Mouse (Mus musculus) right cerebral cortex, adult 2 months (tissue): Measurements from ENCODE around the gene Brwd1.
"Not testable (repeated sequence)": the region's sequence is repeated elsewhere in the genome, so short reads cannot be mapped to it uniquely, and the experiment has no call there.

ENCODE experiments used
- DNase-seq, 2 experiments: peaks; one replicate each; pipeline ENCODE4 v3.0.0; 2021 to 2022; ENCODE audit warnings: low spot score in 2 of 2

Brwd1 gene

GRCm38 (mm10) chr16:96082301-96083178 is at the start of gene Brwd1:
Gene Brwd1 (minus strand): TSS chr16:96082526.
- DNase-seq: peak; percentile 83 to 84

- DNase-seq: no peak
Observed at GRCm38 (mm10) chr16:96128466-96128865, 46.1 kb upstream of the Brwd1 start.

DNA sequence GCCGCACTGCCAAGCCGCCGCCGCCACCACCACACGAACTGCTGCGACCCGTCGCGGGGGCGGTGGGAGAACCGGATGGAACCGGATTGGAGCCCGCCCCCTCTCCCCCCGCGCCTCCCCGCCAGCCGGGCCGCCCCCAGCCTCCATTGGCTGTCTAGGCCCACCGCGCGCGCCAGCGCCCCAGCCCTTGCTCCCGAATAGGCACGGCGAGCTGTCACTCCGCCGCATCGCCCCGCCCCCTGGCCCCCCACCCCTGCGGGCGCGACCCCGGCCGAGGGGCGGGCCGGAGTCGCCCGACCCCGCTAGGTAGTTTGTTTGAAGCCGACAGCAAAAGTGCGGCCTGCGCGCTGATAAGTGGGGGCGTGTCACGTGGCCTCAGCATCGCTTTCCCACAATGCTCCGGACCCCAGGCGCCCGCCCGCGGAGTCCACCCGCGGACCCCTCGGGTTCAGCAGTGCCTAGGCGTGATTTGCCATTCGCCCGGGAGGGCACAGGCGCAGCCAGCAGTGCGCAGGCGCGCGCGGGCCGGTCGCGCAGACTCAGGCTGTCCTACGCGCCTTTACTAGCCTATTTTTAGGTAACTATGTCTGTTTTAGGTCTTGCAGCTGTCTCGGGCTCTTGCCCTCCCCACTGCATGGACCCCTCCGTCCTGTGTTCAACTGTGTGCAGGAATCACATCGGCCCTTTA is 45.5 kb upstream of the Brwd1 start, which contains the start of gene Hmgn1:
Gene Hmgn1, minus strand, starts transcription at position 73 of the 688 bp plus-strand sequence.
- peak; percentile 89 to 92 for DNase-seq

- no peak for DNase-seq
Observed at GRCm38 (mm10) chr16:96127288-96127656, 44.9 kb upstream of the Brwd1 start.

- peak in 1 of 2 experiments; percentile 11 for DNase-seq
Observed at GRCm38 (mm10) chr16:96126684-96127171, 44.4 kb upstream of the Brwd1 start.

DNA sequence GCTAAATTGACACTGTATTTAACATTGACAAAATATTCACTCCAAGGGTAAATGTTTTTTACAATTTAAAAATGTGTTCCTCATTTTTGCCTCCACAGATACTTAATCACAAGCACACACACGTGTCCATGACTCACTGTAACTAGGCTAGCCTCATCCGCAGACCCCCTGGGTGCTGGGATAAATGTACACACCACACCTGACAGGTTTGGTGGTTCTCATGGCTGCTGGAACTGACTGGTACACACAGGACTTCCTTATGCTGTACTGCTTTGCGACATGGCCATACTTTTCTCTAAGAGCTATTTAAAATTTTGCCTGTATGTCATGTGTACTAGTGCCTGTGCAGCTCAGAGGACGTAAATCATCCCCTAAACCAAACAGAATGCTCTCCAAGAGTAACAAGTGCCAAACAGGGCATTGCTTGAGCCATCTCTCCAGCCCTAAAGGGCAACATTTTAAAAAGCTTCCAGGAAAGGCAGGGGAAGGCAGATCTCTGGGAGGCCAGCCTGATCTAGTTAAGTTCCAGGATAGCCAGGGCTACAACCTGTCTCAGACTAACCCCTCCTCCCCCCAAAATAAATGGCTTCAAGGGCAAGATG is 37.8 kb upstream of the Brwd1 start:
- DNase-seq: no peak

DNA sequence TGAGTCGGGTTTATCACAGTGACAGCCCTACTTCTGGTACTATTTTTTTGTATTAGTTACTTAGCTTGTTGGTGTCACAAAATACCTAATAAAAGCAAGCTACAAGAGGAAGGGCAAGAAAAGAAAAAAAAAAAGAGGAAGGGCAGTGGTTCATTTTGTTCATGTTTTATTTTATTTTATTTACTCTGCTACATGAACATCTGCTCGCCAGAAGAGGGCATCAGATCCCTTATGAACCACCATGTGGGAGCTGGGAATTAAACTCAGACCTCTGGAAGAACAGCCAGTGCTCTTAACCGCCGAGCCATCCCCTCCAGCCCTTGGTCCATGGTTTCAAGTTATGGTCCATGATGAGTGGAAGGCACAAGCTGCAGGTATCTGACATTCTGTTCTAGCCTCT is 32.4 kb upstream of the Brwd1 start:
- DNase-seq: no peak

- no peak for DNase-seq
Observed at GRCm38 (mm10) chr16:96112769-96113168, 30.4 kb upstream of the Brwd1 start.

DNA sequence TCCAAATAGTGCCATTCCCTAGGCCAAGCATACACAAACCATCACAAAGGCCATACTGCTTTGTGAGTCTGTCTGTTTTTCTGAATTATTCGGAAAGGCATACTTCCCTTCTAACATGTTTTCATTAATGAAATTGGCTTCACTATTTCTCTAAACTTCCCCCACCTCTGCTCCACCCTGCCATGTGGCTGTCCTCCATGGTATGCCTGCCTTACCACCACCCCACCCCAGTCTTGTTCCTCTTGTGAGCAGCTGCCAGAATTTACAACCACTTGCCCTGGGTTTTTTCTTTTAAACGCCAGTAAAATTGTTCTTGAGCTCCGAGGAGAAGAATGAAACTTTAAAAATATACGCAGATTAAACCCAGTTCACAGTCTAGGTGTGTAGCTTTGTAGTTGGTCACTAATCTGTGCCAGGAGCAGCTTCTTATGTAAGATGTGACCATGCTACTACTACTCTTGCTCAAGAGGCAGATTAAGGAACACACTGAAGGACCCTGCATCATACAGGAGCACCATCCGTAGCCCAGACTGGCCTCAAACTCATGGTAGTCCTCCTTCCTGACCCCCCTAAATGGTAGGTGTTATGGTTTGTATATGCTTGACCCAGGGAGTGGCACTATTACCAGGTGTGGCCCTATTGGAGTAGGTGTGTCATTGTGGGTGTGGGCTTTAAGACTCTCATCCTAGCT is 28.5 kb upstream of the Brwd1 start:
- DNase-seq: no peak

DNA sequence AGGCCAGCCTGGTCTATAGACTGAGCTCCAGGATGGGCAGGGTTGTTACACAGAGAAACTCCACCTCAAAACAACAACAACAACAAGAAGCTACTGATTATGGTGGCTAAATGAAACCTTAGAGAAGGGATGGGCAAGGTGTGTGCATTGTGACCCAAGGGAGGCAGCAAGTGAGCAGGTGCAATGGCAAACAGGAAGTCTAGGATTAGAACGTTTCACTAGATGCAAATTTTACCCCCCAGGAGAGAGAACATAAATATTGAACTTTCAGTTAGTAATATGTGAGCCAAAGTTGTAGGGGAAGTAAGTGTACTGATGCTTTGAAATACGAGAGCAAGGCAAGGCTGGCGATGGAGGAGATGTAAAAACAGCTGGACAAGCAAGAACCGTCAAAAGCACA is 27.3 kb upstream of the Brwd1 start:
- DNase-seq: no peak

GRCm38 (mm10) chr16:96103036-96103435 is 20.7 kb upstream of the Brwd1 start:
- no peak for DNase-seq

DNA sequence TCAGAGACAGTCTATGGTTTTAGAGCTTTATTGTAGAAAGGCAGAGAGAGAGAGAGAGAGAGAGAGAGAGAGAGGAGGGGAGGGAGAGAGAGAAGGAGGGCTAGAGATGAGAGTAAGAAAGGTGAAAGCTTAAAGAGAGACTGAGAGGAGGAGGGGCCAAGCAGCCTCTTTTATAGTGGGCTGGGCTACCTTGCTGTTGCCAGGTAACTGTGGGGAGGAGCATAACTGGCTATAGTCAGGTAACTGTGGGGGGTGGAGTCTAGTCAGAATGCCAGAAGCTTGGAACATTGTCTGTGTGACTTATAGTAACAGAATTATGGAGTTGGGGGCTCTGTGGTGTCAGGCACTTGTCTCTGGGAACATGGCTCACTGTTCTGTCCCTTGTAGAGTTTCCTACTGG is 15.5 kb upstream of the Brwd1 start:
- not testable (repeated sequence) for DNase-seq

DNA sequence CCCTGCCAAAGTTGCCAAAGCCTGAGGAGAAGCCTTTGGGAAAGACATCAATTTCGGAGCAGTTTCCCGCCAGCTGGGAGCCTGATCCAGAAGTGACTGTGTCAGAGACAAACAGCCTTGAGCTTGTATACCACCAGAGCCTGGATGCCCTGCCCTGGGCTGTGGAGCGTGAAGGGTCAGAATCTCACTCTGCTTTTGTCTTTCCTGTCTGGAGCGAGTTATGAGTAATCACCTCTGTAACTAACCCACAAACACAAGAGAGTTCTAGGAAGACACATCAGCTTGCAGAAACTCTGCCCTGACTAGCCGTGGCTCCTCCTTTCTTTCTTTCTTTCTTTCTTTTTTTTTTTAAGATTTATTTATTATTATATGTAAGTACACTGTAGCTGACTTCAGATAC is 13.6 kb upstream of the Brwd1 start:
- no peak for DNase-seq

- peak; percentile 20 to 25 for DNase-seq
Observed at GRCm38 (mm10) chr16:96091515-96092504, 9.5 kb upstream of the Brwd1 start.

GRCm38 (mm10) chr16:96088120-96088519 is 5.8 kb upstream of the Brwd1 start:
- DNase-seq: no peak

- DNase-seq: no peak
Observed at GRCm38 (mm10) chr16:96087436-96087835, 5.1 kb upstream of the Brwd1 start.

GRCm38 (mm10) chr16:96087001-96087400 is 4.7 kb upstream of the Brwd1 start:
- no peak for DNase-seq

- DNase-seq: no peak
Observed at GRCm38 (mm10) chr16:96085597-96085996, 3.3 kb upstream of the Brwd1 start.

DNA sequence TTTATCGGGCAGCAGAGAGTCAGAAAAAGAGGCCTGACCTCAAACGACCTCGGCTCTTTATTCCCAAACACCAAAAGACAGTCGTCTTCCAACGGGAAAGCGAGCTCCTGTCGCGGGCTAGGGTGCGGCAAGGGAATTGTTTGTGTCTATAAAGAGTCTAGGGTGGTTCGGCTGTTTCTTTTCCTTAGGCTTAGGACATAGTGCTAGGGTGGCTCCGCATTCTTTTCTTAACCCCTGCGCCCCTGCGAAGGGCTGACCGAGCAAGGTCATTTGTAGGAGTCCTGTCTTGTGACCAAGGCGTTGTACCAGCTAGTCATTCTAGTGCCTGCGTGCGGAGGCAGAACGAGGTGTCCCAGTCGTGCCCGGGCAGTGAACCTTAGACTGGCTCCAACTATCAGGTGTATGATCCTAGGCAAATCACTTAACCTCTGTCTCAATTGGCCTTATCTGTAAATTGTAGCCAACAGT is 887 bp upstream of the Brwd1 start:
- no peak for DNase-seq

GRCm38 (mm10) chr16:96081742-96082241 is 534 bp downstream of the Brwd1 start:
- DNase-seq: peak in 1 of 2 experiments; percentile 36
